Mouse (Mus musculus): ENCODE data around the gene Lmtk3. TPM values are rescaled to one million over a fixed set of nuclear protein-coding genes. Genes with fewer than 3 reads are reported as not detected.

The Lmtk3 gene
- polyA plus RNA-seq, 1 experiment: 1.9 TPM

- Histone ChIP-seq H3K4me3 (ENCODE audit: low read depth, low read length) (no peak overlapping the region), H3K4me1 (ENCODE audit: control insufficient read depth, insufficient read depth, insufficient read length, low read length) (peaks cover 5% of the 10 kb centered on the region), H3K27ac (ENCODE audit: insufficient read depth, low read depth, low read length) (no peak overlapping the region), H3K36me3 (ENCODE audit: control insufficient read depth, insufficient read depth, low read length) (no peaks in the 10 kb centered on the region), H3K27me3 (ENCODE audit: control insufficient read depth, insufficient read depth, low read length) (peaks cover 20% of the 10 kb centered on the region)
- 81% methylated on average over 22 of the region's 22 CpGs for WGBS
- no peak for TF ChIP-seq POLR2A (IDR thresholded peaks at IDR 0.05; ENCODE audit: low read depth, low read length)
- TF ChIP-seq CTCF (IDR thresholded peaks at IDR 0.05; ENCODE audit: extremely low read depth, insufficient read length, insufficient replicate concordance, low read depth, low read length): no peak
These were observed 4.1 kb downstream of the Lmtk3 start for GRCm38 (mm10) chr7:45787642-45788041.

GRCm38 (mm10) chr7:45790721-45791120 is 7.2 kb downstream of the Lmtk3 start:
- WGBS: 45% methylated on average over 6 of the region's 6 CpGs
- no peak for TF ChIP-seq CTCF (IDR thresholded peaks at IDR 0.05; ENCODE audit: extremely low read depth, insufficient read length, insufficient replicate concordance, low read depth, low read length)
- TF ChIP-seq POLR2A (IDR thresholded peaks at IDR 0.05; ENCODE audit: low read depth, low read length): no peak
- Histone ChIP-seq H3K4me3 (ENCODE audit: low read depth, low read length) (no peak overlapping the region), H3K27ac (ENCODE audit: insufficient read depth, low read depth, low read length) (no peak overlapping the region), H3K36me3 (ENCODE audit: control insufficient read depth, insufficient read depth, low read length) (no peaks in the 10 kb centered on the region), H3K27me3 (ENCODE audit: control insufficient read depth, insufficient read depth, low read length) (peaks cover 12% of the 10 kb centered on the region; the same call in 1 of the 2 replicates), H3K4me1 (ENCODE audit: control insufficient read depth, insufficient read depth, insufficient read length, low read length) (no peaks in the 10 kb centered on the region)

GRCm38 (mm10) chr7:45791756-45792490 is 8.4 kb downstream of the Lmtk3 start:
- Histone ChIP-seq H3K27me3 (ENCODE audit: control insufficient read depth, insufficient read depth, low read length) (0 out of 2 replicates have a peak, but pooled peaks cover 4% of the 10 kb centered on the region), H3K4me1 (ENCODE audit: control insufficient read depth, insufficient read depth, insufficient read length, low read length) (no peaks in the 10 kb centered on the region), H3K4me3 (ENCODE audit: low read depth, low read length) (no peak overlapping the region), H3K36me3 (ENCODE audit: control insufficient read depth, insufficient read depth, low read length) (no peaks in the 10 kb centered on the region), H3K27ac (ENCODE audit: insufficient read depth, low read depth, low read length) (no peak overlapping the region)
- TF ChIP-seq POLR2A (IDR thresholded peaks at IDR 0.05; ENCODE audit: low read depth, low read length): no peak
- TF ChIP-seq CTCF (IDR thresholded peaks at IDR 0.05; ENCODE audit: extremely low read depth, insufficient read length, insufficient replicate concordance, low read depth, low read length): no peak
- WGBS: 81% methylated on average over 17 of the region's 17 CpGs

- peaks cover 4% of the 10 kb centered on the region for H3K27me3 ChIP-seq (ENCODE audit: control insufficient read depth, insufficient read depth, low read length)
- H3K36me3 ChIP-seq (ENCODE audit: control insufficient read depth, insufficient read depth, low read length): no peaks in the 10 kb centered on the region
- peaks cover 7% of the 10 kb centered on the region for H3K4me1 ChIP-seq (ENCODE audit: control insufficient read depth, insufficient read depth, insufficient read length, low read length)
- WGBS: 82% methylated on average over 24 of the region's 24 CpGs
- no peak for TF ChIP-seq CTCF (IDR thresholded peaks at IDR 0.05; ENCODE audit: extremely low read depth, insufficient read length, insufficient replicate concordance, low read depth, low read length)
- no peak for TF ChIP-seq POLR2A (IDR thresholded peaks at IDR 0.05; ENCODE audit: low read depth, low read length)
- no peak overlapping the region for H3K4me3 ChIP-seq (ENCODE audit: low read depth, low read length)
- no peak overlapping the region for H3K27ac ChIP-seq (ENCODE audit: insufficient read depth, low read depth, low read length)
These were observed 9.7 kb downstream of the Lmtk3 start for GRCm38 (mm10) chr7:45793240-45793639.

- Histone ChIP-seq H3K27ac (ENCODE audit: insufficient read depth, low read depth, low read length) (no peak overlapping the region), H3K36me3 (ENCODE audit: control insufficient read depth, insufficient read depth, low read length) (no peaks in the 10 kb centered on the region), H3K4me1 (ENCODE audit: control insufficient read depth, insufficient read depth, insufficient read length, low read length) (peaks cover 14% of the 10 kb centered on the region), H3K4me3 (ENCODE audit: low read depth, low read length) (no peak overlapping the region), H3K27me3 (ENCODE audit: control insufficient read depth, insufficient read depth, low read length) (peaks cover 8% of the 10 kb centered on the region)
- WGBS: 86% methylated on average over 43 of the region's 44 CpGs
- TF ChIP-seq POLR2A (IDR thresholded peaks at IDR 0.05; ENCODE audit: low read depth, low read length) (no peak), CTCF (IDR thresholded peaks at IDR 0.05; ENCODE audit: extremely low read depth, insufficient read length, insufficient replicate concordance, low read depth, low read length) (no peak)
These were observed 10.5 kb downstream of the Lmtk3 start for GRCm38 (mm10) chr7:45793969-45794585.

GRCm38 (mm10) chr7:45794971-45795370 is 11.4 kb downstream of the Lmtk3 start:
- 93% methylated on average over 29 of the region's 29 CpGs for WGBS
- no peaks in the 10 kb centered on the region for H3K36me3 ChIP-seq (ENCODE audit: control insufficient read depth, insufficient read depth, low read length)

GRCm38 (mm10) chr7:45796950-45797349 is 13.4 kb downstream of the Lmtk3 start:
- Histone ChIP-seq H3K27me3 (ENCODE audit: control insufficient read depth, insufficient read depth, low read length) (peaks cover 8% of the 10 kb centered on the region), H3K27ac (ENCODE audit: insufficient read depth, low read depth, low read length) (no peak overlapping the region), H3K4me1 (ENCODE audit: control insufficient read depth, insufficient read depth, insufficient read length, low read length) (peaks cover 22% of the 10 kb centered on the region), H3K4me3 (ENCODE audit: low read depth, low read length) (no peak overlapping the region), H3K36me3 (ENCODE audit: control insufficient read depth, insufficient read depth, low read length) (no peaks in the 10 kb centered on the region)
- WGBS: 57% methylated on average over 6 of the region's 6 CpGs
- TF ChIP-seq POLR2A (IDR thresholded peaks at IDR 0.05; ENCODE audit: low read depth, low read length): no peak
- no peak for TF ChIP-seq CTCF (IDR thresholded peaks at IDR 0.05; ENCODE audit: extremely low read depth, insufficient read length, insufficient replicate concordance, low read depth, low read length)

More at GRCm38 (mm10) chr7:45794971-45795370, 11.4 kb downstream of the Lmtk3 start:
- H3K4me1 ChIP-seq (ENCODE audit: control insufficient read depth, insufficient read depth, insufficient read length, low read length): peaks cover 17% of the 10 kb centered on the region
- TF ChIP-seq CTCF (IDR thresholded peaks at IDR 0.05; ENCODE audit: extremely low read depth, insufficient read length, insufficient replicate concordance, low read depth, low read length) (no peak), POLR2A (IDR thresholded peaks at IDR 0.05; ENCODE audit: low read depth, low read length) (no peak)
- no peak overlapping the region for H3K4me3 ChIP-seq (ENCODE audit: low read depth, low read length)
- H3K27me3 ChIP-seq (ENCODE audit: control insufficient read depth, insufficient read depth, low read length): peaks cover 8% of the 10 kb centered on the region
- no peak overlapping the region for H3K27ac ChIP-seq (ENCODE audit: insufficient read depth, low read depth, low read length)
